Mouse (Mus musculus): ENCODE measurements around the gene Arhgef6.

GRCm38 (mm10) chrX:57216271-57216670, 122.3 kb downstream of the Arhgef6 start:
- TF ChIP-seq CTCF (IDR thresholded peaks at IDR 0.05; ENCODE audit: low read depth, low read length) (no peak), POLR2A (IDR thresholded peaks at IDR 0.05; ENCODE audit: borderline replicate concordance, low read depth, low read length) (no peak)
